Mouse (Mus musculus) kidney, adult 2 months (tissue): ENCODE measurements around the gene Chaf1a.

Source experiments
- CTCF ChIP-seq: fragments of 200-500 bp; conservative IDR thresholded peaks from 2 replicates; pipeline ENCODE4 v1.5.1; 2011; ENCODE audit warnings: low read depth, mild to moderate bottlenecking, control low read depth, low read length, moderate library complexity, mixed read lengths; ENCODE audit not compliant: insufficient read depth, insufficient read length
- POLR2A ChIP-seq: fragments of 200-500 bp; IDR thresholded peaks from one replicate; pipeline ENCODE4 v1.6.1; 2011; ENCODE audit warnings: low read depth, low read length, control low read depth

DNA sequence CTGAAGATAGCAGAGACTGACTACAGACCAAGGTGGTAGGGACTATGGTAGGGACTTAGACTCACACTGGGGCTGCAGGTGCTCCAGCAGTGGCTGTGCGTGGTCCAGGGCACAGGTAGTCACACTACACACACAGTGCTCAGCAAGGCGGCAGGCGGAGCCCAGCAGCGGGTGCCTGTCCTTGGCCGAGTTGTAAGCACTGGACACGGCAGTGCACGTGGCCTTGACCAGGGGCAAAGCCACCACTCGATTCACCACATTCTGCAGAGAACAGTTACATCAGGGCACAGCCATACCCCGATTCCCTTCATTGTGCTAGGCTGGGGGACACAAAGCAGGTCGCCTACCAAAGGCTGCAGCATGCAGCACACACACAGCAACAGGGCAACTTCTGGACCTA lies 76.0 kb downstream of the Chaf1a start:
- TF ChIP-seq CTCF (no peak), POLR2A (no peak)
